Mouse (Mus musculus) kidney, postnatal 4 days (tissue): Measurements from ENCODE around the gene Slc44a3.

Source experiments
- DNase-seq, 2 experiments: peaks; one replicate each; pipeline ENCODE4 v3.0.0; 2021; ENCODE audit warnings: mixed read lengths in 2 of 2

The Slc44a3 gene

DNA sequence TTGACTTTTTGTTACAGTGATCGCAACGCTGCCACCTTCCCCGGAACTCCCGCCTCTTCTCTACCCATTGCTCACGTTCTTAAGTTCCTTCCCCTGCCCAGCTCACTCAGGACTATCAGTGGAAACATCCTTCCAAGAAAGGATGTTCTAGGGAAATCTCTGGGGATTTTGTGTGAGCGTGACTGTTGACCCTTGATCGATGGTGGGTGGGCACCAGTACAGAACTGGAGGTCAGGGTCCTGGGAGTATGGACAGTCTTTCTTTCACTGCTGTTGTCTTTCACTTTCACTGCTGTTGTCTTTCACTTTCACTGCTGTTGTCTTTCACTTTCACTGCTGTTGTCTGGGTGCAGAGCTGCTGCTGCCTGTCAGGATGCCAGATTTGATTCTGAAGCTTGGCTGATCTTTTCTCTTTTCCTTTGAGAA, 38.2 kb downstream of the Slc44a3 start:
- DNase-seq, result no peak

DNA sequence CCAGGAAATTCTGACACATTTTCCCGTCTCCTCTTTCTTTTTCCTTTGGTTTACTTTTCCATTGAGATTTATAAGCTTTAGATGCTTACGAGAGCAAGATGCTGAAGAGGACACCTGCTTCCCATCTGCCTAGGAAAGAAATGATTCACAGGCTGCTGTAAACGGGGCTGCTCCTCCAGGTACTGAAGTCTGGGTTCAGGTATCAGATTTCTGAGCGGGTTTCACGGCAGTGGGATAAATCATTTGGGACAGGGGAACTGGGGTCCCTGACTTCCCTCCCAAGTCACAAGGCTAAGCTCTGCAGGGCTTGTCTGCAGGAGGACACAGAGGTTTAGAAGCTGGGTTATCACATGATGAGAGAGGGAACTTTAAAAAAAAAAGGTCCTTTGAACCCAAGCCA, 40.2 kb downstream of the Slc44a3 start:
- no peak for DNase-seq

DNA sequence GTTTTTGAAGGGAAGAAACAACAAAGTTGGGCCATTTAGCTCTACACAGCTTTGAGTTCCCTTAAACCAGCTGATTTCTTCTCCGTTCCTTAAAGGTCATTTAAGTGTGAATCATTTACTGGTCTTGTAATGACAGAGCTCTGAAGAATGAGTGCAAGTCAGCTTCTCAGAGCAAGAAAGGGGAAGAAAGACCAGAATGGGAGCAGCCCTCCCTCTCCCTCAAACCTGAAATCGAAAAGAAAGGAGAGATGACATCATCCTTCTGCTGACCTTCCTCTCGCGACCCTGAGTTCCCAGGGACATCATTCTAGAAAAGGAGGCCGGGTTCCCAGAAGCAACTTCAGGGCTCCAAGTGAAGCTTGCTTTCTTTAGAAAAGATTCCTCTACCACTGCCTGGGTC, 41.3 kb downstream of the Slc44a3 start:
- no peak for DNase-seq

DNA sequence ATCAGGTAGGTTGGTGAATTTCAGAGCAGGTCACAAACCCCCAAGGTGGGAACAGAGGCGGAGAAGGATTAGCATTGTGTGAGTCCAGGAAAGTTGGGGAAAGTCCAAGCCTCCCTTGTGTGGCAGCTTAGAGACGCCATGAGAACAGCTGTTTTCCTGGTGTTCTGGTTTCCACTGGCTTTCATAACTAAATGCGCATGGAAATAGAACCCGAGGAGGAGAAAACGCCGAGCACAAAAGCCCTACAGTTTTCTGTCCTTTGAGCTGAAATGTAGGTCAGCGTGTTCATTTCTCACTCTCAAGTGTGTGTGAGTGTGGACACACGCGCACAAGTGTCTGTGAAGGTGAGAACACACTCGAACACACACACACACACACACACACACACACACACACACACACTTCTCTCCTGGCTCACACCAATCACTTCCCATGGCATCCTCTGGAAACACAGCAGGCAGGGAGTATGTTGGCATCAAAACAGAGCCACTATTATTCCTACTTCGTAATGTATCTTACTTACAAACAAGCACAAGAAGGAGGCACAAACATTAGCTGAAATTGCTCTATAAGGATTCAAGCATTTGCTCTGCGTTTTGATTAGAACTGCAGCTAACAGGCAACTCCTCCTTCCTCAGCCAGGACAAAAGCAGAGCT, 42.6 kb downstream of the Slc44a3 start:
- DNase-seq, result no peak

DNA sequence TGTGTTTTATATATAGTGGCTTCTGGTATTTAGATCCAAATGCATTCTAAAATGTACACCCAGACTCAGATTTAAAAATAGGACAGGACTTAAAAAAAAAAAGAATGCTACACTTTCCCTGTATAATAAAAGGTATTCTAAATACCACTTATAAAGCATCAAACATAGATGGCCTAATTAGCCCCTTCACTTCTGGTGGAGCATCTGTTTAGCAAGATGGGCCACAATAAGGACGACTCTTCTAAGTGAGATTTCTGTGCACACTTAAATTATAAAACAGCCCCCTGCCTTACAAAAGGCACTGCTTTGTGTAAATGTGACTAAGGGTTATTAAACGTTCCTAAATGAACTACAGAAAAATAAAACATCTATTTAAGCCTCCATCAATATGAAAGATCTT, 47.0 kb downstream of the Slc44a3 start:
- DNase-seq, result no peak

DNA sequence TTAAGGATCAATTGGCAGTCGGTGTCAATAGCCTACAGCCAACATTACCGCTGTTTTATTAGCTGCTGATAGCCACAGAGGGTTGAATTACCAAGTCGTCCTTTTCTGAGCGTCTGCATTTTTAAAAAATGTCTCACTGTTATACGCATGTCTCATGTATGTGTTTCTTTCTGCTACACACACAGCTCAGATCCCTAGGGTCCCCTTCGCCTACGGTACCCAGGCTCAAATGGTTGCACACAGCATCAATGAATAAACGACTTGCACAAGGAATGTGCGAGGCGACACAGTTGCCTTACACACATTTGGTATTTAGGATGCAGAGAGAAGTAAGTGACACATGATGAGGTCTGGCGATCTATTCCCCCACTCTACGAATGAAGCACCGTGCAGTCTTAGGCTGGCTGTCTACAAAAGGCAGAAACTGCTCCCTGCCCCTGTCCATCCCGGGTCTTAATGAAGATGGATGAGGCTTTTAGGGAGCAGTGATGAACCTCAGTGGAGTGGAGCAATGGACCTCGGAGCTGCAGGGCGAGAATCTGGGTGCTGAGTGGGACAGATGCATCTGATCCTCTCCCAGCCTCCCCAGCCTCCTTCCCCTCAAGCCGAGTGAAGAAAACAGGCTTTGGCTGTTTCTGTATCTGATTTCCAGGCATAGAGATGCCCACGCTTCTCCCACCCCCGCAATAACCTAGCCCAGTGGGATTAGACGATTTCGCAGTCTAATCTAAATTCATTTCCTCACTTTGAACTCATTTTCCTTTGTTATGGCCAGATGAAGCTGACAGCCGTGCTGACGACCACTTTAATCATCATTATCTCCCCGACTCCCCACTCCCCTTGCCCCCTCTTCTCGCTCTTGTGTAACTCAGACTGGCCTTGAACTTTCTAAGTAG, 48.7 kb downstream of the Slc44a3 start:
- no peak for DNase-seq

DNA sequence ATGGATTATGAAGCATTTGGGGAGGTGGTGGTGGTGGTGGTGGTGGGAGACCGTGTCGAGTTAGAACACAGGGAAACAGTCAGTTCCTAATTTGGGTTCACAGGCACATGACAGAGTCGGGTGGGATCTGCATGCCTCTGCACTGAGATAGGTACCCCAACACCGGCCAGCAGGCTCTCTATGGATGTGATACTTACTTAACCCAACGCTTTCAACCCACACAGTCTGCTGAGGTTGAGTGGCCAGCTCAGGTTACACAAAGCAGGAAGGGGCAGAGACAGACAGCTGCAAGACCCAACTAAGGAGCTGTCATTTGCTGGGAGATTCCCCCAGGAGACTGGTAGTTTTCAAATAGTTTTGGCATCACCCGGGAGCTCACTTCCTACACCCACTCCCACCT, 50.6 kb downstream of the Slc44a3 start:
- DNase-seq, result no peak

DNA sequence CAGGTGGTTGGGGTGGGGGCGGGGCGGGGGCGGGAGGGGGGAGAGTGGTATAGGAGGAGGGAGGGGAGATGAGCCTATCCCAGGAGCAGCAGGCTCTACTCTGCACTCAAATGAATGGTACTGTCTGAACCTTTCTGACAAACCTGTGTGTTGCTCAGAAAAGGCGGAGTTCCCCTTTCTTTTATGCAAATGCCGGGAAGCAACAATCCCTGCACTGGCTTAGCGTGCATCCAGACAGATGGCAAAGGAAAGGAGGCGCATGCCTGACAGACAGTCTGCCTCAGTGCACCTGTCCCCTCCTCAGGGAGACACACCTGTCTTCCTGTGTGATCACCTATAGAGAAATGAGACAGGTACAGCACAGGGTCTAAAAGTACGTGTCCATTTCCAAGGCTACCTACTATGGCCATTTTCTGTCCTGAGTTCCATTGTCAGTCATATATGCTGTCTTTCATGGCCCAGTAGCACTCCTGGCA, 51.2 kb downstream of the Slc44a3 start:
- no peak for DNase-seq

DNA sequence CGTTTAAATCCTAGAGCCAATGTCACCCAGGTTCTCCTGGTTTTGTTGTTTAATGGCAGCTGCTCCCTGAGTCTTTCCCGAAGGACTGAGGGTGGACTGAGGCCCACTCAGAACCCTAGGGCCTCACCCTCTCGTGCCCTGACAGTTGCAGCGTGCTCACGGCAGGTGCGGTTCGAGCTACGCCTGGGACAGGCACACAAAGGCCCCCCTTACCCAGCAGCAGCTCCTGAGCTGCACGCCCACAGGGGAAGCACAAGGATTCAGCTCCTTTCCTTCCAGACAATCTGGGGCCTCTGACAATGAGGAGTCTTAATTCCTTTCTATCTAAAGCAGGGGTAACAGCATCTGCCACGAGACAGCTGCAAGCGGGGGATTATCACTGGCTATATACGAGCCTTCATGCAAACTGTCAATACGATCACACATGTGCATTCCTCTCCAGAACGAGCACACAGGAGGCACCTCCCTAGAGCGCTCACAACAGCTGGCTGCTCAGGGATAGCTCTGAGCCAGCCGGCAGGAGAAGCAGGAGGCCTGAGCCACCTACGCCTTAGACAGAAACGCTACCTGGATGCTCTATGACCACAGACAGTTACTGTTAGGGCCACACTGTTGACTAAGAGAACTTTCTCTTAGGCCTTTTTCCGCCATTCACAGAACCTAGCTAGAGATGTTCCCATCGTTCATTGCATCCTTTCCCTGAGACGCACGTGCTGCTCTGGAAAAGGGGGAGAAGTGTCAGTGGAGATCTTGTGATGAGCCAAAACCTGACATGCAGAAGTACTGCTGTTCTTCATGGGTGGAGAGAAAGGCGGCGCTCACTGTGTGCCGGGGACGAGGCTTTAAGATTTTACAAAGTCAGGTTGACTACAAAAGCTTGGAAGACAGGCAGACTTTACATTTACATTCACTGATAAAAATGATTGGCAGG, 51.9 kb downstream of the Slc44a3 start:
- DNase-seq, result no peak

DNA sequence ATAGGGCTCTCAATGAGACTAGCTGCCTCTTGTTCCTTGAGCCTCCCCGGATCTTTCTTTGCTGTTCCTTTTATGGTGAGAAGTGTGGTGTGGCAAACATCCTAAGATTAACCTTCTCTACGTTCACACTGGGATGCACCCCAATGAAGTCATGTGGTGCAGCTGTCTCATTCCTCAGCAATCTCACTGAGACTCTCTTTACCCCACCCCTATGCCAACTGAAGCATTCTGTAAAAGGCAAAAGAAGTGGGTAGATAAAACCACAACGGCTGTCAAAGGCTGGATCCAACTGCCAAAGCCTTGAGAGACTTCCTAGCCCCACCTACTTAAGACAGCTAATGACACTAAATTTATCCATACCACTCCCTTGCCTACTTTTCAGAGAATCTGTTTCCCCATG, 57.5 kb downstream of the Slc44a3 start:
- DNase-seq, result no peak

DNA sequence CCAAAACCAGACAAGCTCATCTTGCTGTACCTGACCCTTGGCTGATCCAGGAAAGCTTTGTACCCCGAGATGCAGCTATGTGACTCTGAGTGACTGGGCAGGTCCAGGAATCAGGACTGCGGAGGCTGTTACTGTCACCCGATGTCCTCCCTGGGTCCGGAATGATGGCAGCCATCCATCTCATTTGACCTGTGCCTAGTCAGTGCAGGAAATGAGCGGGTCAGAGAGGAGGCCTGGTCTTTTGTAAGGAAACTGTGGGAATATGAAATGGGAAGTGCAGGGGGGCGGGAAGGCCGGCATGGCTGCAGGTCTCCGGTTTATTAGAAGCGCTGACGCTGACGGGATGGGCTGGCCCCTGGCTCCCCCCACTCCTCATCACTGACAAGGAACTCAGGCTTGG, 60.5 kb downstream of the Slc44a3 start:
- peak; percentile 24 to 49 for DNase-seq

DNA sequence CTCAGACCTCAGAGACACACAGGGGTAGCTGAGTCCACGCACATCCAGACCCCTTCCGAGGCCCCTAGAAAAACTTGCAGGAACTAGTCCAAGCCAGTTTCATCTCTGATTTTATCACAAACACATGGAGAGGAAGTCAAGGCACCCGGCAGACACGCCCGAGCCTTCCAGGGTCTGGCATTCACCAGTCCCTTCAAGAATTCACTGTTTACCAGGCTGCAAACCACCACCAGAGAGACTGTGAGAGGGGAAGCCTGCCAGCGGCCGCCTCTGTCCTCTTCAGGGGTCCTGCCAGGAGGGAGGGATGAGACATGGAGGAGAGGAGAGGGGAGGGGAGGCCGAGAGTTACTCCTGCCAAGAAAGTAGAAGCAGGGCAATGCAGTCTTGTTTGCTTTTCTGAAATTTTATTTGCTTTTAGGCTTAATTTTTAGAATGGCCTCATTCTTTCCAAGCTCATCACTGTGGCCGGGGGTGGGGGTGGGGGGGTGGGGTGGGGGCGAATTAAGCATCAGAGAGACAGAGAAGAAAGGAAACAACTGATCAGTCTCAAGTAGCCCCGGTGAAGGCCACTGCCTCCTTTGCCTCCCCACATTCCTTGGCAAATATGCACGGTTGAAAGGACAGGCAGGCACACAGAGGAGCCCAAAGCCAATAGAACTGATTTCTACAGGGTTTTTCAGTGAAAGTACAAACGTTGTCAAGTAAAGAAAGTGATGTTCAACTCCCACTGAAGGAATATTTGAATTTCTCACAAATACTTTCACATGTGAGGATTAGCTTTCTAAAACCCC, 62.8 kb downstream of the Slc44a3 start:
- peak; percentile 49 to 68 for DNase-seq

DNA sequence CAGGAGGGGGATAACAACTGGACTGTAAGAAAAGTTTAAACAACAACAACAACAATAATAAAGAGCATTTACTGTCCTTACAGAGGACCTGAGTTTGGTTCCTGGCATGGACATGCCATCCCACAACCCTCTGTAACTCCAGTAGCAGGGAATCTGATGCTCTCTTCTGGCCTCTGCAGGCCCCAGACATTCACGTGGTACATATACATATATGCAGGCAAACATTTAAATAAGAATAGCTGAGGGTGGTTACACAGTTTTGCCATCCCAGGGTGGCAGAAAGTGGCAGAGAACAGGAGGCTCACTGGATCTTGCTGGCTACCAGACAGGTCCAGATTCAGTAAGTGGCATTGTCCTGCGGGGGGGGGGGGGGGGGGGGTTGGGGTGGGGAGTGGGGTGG, 64.1 kb downstream of the Slc44a3 start:
- DNase-seq, result no peak

DNA sequence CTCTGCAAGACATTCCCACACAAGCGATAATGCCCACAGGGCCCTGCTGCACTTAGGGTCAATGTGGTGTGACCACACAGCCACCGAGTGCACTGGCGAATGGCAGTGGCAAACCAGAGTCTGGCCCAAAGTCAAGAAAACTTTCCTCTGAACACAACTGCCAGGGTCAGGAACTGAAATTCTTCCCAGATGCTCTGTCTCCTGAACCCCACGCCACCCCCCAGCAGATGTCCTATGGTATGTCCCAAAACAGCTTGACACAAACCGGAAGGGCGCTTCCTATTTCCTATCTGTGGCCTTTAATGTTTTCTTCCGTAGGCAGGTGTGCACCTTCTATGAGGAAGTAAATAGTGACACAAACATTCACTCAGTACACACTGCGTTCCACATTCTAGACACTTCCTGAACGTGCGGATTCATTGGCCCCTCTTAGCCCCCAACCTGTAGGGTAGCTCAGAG, 65.1 kb downstream of the Slc44a3 start:
- peak; percentile 27 to 47 for DNase-seq

DNA sequence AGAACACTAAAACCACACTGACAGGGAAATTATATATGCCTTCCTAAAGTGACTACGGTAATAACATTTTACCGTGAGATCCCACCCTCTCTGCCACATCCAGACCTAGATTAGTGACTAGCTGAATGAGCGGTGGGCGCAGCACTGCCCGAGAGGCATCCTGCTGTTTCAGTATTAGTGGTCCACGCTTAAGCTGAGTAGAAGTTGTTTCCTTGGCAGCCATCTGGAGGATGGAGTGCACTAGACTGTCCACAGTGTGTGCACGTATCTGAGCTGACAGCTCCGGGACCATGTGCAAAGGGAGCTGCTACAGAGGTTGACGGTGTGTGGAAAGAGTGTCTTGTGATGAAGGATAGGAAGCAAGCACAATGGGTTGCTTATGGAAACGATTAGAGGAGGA, 66.4 kb downstream of the Slc44a3 start:
- DNase-seq, result no peak

DNA sequence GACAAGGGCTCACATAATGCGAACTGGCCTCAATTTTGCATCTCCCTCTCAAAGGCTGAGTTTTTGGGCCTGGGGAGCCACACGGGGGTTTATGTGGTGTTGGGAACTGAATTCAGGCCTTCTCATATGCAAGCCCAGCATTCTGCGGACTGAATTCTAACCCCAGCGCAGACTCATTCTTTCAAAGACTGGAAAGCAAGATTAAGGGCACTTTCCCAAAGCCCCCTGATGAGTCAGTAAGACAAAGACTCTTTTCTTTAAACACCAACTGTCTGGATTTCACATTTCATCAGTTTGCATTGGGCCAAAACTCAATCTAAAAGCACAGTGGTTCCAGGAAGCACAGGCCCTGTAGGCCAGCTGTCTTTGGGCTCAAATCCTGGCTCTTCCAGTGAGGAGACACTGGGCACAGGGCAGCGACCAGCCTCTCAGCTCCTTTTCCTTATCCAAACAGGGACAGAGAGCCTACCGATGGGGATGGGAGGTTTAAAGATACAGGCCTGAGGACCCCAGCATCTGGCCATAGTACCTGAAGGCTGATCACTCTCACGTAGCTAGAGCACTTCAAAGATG, 67.4 kb downstream of the Slc44a3 start:
- no peak for DNase-seq

DNA sequence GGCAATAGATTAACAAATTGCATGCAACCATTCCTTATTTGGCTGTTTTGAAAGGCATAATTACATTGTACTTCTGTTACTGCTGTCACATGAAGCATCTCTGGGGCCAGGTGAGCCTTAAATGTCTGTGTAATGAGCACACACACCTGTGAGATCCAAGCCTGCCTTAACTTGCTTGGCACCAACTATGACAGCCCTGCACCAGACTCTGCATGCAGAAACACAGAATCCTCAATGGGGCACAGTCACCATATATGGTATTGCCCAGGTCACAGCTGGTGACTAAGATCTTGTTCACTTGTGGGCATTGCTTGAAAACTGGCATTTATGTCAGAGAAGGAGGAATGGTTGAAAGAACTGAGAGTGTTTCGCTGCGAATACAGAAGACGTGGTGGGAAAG, 69.4 kb downstream of the Slc44a3 start:
- no peak for DNase-seq

DNA sequence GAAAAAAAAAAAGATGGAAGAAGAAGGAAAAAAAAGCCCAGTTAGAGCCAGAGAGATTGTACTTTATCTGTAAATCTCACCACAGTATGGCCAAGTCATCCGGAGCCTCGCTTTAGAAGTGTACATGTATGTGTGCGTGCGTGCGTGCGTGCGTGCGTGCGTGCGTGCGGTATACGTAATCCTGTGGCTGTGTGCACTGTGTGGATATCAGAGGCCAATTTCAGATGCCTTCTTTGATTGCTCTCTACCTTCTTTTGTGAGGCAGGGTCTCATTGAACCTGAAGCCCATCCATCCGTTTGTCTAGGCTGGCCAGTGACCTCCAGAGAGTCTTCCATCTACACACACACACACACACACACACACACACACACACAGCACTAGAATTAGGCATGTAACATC, 70.7 kb downstream of the Slc44a3 start:
- DNase-seq, result no peak

DNA sequence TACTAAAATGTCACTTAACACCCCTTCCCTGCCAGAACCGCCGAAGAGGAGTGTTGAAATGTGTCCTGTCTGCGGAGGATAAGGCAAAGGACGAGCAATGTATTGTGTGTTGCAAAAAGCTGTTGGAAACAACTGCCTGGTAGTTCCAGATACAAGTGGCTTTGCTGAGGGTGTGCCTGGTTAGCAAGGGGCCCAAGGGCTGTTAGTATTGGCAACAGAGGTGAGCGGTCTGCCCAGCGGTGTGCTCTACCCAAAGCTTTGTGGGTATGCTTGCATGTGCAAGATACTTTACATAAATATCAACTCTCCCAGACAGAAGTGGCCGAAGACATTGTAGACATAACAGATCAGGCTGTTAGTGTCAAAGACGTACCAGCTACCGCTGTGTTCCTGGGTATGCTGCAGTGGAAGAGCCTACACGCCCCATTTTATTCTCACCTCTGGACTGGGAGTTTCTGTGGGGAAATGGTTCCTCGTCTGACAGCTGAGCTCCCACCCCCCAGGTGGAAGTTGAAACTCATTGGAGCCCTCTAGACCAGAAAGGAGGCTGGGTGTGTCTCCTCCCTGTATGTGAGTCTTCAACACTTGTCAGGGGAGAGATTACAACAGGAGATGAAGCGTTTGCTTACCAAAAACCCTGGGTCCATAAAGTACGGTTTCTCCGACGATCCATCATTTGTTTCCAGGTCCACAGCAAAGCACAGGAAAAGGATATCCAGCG, 71.6 kb downstream of the Slc44a3 start:
- no peak for DNase-seq

DNA sequence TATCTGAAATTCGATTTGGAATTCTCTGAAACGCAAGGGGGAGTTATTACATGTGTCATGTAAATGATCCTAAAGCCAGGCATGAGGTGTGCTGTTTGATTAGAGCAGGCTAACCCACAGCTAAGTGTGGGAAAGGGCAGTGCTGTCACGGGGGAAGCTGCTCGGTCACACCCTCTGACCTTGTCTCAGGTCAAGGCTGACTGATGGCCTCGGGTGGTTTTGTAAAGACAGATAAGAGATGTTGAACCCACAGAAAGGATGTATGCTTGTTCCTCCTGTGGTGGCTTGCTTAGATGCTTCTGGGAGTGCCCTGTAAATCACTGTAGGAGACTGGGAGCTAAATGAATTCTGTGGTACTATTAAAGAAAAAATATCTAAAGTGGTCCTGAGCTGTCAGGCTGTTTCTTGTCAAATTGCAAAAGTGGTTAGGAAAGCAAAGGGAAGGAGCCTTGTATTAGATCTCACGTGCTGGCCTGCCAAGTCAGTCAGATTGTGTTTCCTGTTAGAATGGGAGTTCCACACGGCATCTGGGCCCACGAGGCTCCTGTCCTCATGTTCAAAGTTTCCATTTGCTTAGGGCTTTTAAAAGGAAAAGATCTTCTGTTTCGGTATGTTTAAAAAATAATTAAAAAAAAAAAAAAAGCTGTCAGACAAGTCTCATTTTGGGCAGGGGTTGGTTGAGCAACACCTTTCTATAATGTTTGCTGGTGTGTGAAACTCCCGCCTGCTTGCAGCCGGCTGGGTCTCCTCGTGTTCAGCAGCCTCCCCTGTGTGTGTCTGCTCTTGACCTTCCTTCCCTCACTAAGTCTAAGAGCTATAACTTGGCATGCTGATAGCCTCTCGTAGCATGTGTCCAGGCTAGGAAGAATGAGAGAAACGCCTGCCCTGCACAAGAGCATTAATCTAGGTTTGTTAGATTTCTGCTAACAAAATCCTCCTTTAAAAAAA, 73.4 kb downstream of the Slc44a3 start:
- no peak for DNase-seq
